Mouse (Mus musculus): ENCODE measurements around the gene Cacna2d4. TPM values are rescaled to one million over a fixed set of nuclear protein-coding genes. Genes with fewer than 3 reads are reported as not detected.

Gene Cacna2d4
- total RNA-seq, 2 experiments from 2014 or later: 0.78 to 0.83 TPM

GRCm38 (mm10) chr6:119219237-119219870, 17.0 kb upstream of the Cacna2d4 start:
- DNase-seq (ENCODE audit: low spot score in 2 of 2): no peak

- DNase-seq (ENCODE audit: low spot score in 2 of 2): no peak
Measured at GRCm38 (mm10) chr6:119220297-119220696, 16.0 kb upstream of the Cacna2d4 start.

GRCm38 (mm10) chr6:119224451-119225195, 11.7 kb upstream of the Cacna2d4 start:
- no peak for DNase-seq (ENCODE audit: low spot score in 2 of 2)

GRCm38 (mm10) chr6:119225226-119225625, 11.1 kb upstream of the Cacna2d4 start:
- no peak for DNase-seq (ENCODE audit: low spot score in 2 of 2)

GRCm38 (mm10) chr6:119225731-119226130, 10.6 kb upstream of the Cacna2d4 start:
- no peak for DNase-seq (ENCODE audit: low spot score in 2 of 2)

- DNase-seq (ENCODE audit: low spot score in 2 of 2): no peak
Measured at GRCm38 (mm10) chr6:119227001-119227400, 9.3 kb upstream of the Cacna2d4 start.

GRCm38 (mm10) chr6:119228861-119229603, 7.3 kb upstream of the Cacna2d4 start:
- DNase-seq (ENCODE audit: low spot score in 2 of 2): no peak

- DNase-seq (ENCODE audit: low spot score in 2 of 2): no peak
Measured at GRCm38 (mm10) chr6:119233066-119233465, 3.3 kb upstream of the Cacna2d4 start.

- DNase-seq (ENCODE audit: low spot score in 2 of 2): no peak
Measured at GRCm38 (mm10) chr6:119235441-119235840, 885 bp upstream of the Cacna2d4 start.

- DNase-seq (ENCODE audit: low spot score in 2 of 2): peak in 1 of 2 experiments; percentile 58
Measured at GRCm38 (mm10) chr6:119237427-119237989, 1.2 kb downstream of the Cacna2d4 start.

- DNase-seq (ENCODE audit: low spot score in 2 of 2): no peak
Measured at GRCm38 (mm10) chr6:119239341-119240005, 3.1 kb downstream of the Cacna2d4 start.

GRCm38 (mm10) chr6:119240256-119240655, 3.9 kb downstream of the Cacna2d4 start:
- no peak for DNase-seq (ENCODE audit: low spot score in 2 of 2)

- peak in 1 of 2 experiments; percentile 33 for DNase-seq (ENCODE audit: low spot score in 2 of 2)
Measured at GRCm38 (mm10) chr6:119240871-119241705, 4.8 kb downstream of the Cacna2d4 start.

- DNase-seq (ENCODE audit: low spot score in 2 of 2): no peak
Measured at GRCm38 (mm10) chr6:119246082-119246481, 9.8 kb downstream of the Cacna2d4 start.

GRCm38 (mm10) chr6:119248578-119248977, 12.3 kb downstream of the Cacna2d4 start:
- DNase-seq (ENCODE audit: low spot score in 2 of 2): no peak

- DNase-seq (ENCODE audit: low spot score in 2 of 2): no peak
Measured at GRCm38 (mm10) chr6:119249726-119250125, 13.4 kb downstream of the Cacna2d4 start.

- no peak for DNase-seq (ENCODE audit: low spot score in 2 of 2)
Measured at GRCm38 (mm10) chr6:119251704-119252103, 15.4 kb downstream of the Cacna2d4 start.

- DNase-seq (ENCODE audit: low spot score in 2 of 2): no peak
Measured at GRCm38 (mm10) chr6:119276713-119277112, 40.4 kb downstream of the Cacna2d4 start.

- DNase-seq (ENCODE audit: low spot score in 2 of 2): no peak
Measured at GRCm38 (mm10) chr6:119280761-119281160, 44.4 kb downstream of the Cacna2d4 start.

- DNase-seq (ENCODE audit: low spot score in 2 of 2): no peak
Measured at GRCm38 (mm10) chr6:119301310-119301709, 65.0 kb downstream of the Cacna2d4 start.

All from gastrocnemius, postnatal 4 days (tissue).